Mouse (Mus musculus) cerebellum, adult 11 months (tissue): ENCODE data around the gene Wnt7a.
A peak's percentile ranks its signal among the peaks of the same experiment; 100 is the strongest.

Experiments
- DNase-seq: peaks from one replicate; pipeline ENCODE4 v3.0.0; 2022

Wnt7a gene

DNA sequence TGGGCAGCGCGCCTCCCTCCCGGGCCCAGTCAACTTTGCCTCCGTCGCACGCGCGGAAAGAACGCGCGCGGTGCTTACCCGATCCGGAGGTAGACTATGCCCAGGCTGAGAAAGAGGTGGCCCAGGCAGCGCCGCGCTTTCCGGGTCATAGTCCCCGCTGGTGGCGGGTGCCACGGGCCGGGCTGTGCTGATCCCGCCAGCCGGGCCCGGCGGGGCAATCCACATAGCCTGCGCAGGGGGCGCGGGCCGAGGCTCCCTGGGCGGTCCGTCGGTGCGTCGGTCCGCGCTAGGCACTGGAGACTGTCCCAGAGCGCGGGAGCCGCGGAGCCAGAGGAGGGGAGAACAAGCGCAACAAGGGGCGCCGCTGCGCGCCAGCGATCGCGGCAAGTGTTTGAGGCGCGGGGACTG lies at the start of gene Wnt7a:
Gene Wnt7a (minus strand): TSS at position 403 of the 408 bp plus-strand sequence.
- DNase-seq: peak; percentile 66

DNA sequence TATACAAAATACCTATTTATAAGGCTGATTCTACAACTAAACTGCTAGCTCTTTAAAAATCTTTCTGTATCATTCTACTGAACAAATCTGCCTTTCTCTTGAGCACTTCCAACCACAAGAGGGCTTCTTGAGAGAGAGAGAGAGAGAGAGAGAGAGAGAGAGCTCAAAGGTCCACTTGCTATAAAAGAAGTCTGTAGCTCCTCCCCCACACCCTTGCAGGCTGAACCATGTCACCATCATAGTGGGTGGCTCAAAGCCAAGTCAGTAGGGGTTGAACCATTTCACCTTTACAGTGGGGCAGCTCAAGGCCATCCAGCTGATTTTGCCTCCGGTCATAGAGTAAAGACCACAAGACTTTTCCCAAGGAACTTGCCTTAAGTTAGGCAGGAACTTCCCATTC lies 48.3 kb upstream of the Wnt7a start:
- DNase-seq: no peak

DNA sequence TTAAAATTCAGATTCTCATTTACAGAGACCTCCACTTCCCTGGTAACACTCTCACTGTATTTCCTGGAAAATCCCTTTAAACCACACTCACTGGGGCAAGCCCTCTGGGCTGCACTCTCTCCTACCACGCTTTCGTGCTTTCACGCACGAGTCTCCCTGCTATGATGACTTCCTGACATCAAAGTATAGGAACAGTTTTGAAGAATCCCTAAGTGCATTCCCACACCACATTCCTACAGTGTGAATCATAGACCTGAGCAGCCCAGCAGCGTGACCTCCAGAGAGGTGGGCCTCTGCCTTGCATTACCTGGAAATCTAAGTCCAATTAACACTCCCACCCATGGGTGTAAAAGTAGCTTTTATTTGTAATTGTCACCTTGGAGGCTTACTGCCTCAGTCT lies 43.4 kb upstream of the Wnt7a start:
- DNase-seq: no peak

DNA sequence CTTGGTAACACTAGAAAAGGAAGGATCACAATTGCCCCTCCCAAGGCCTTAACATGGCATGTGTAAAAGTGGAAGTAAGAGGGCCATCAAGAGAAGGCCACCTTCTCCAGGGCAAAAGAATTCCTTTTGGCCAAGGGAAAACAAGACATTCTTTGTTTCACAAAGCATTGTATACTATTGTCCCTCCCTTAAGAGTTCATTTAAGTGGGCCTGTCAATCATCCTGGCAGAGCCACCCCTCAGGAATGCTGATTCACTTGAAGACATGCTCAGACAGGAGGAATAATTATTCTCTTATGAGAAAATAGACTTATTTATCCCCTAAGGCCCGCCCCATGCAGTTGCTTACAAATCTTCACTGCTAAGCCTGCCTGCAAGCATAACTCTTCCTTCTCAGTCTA lies 40.9 kb upstream of the Wnt7a start:
- no peak for DNase-seq

DNA sequence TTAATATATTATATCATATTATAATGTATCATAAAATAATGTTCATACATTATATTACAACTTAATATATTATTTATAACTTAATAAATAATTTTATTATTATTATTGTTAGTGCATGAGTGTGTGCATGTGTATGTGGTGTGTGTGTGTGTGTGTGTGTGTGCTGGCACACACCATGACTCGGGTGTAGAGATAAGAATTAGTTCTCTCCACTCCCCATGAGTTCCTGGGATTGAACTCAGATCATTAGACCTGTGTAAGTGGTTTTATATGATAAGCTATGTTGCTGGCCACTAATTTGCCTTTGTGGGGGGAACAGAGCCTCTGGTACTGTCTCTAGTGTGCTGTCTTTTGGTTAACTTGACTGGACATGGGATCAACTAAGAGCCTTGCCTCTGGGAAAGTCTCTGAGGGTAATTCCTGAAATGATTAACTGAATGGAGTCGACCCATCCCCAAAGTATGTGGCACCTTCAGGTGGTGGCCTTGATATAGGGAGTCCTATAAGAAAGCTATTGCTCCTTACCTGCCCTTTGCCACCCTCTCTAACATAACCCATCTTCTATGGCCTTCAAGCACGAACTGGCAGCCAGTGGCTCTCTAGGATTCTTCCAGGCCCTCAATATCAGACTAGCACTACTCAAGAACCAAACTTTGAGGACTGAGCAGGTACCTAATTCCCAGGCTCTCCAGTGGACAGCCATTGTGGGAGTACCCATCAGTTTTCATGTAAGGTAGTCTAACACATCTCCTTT lies 38.5 kb upstream of the Wnt7a start:
- no peak for DNase-seq

DNA sequence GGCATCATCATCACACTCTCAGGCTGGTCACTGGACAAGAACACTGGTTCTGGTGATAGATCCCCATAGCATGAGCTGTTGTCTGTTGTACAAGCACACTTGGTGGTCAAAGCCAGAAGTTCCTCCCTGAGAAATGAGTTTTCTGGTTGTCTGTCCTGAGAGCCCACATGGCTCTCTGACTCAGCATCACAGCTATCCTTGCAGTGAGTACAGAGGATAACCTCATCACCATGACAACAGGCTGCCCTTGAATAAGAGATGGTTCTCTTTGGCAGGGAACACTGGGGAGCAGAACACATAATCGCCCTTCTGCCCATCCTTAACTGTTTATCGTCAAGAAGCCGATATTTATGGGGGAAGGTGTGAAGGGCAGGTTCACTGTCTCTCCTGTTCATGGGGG lies 34.2 kb upstream of the Wnt7a start:
- DNase-seq: no peak

DNA sequence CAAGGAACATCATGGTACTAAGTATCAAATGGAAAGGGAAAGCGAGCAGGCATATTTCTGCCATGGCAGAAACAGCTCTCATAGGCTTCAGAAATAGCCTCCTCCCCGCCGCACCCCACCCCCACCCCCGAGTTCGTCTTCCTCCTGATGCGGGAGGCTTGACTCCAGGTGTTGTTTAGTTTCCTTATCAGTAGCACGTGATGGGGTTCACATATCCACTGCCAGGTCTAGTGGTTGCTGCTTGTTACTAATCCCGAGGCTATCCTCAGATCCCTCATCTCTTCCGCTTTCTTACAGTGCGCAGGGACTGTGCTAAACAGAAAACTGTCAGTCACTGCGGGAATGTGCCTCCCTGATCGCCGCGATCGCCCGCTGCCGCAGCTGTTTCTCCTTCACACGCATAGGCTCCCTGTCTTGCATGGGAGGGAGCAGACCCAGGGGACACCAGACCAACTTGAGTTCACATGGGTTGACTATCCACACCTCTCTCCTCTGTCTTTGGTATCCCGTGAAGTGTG lies 30.0 kb upstream of the Wnt7a start:
- no peak for DNase-seq

DNA sequence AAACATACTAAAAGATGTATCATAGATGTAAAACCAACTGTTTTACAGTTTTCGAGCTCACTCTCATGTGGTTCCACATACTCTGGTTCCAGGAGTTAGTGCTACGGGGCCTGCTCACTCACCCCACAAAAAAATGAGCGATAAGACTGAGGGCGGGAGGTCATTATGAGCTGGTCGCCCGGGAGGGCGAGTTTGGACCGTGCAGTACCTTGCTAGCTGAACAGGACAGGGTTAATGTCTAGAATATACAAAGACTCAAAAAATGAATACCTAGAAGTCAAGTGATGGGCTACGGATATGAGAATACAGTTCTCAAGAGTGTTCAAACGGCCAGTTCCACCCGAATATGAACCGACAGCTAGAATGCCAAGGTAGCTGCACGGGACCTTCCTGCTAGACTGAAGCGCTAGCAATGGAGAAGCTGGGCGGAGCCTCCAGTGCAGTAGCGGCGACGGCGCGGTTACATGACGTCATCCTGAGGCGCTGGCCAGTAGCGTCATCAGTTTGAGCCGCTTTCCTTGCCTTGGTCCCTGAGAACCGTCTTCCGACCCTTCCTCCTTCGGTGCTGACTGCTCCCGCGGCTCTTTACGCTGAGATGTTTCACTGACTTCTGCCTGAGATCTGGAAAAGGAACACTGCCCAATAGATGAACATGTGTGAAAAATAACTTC lies 29.4 kb upstream of the Wnt7a start:
- DNase-seq: peak; percentile 95

DNA sequence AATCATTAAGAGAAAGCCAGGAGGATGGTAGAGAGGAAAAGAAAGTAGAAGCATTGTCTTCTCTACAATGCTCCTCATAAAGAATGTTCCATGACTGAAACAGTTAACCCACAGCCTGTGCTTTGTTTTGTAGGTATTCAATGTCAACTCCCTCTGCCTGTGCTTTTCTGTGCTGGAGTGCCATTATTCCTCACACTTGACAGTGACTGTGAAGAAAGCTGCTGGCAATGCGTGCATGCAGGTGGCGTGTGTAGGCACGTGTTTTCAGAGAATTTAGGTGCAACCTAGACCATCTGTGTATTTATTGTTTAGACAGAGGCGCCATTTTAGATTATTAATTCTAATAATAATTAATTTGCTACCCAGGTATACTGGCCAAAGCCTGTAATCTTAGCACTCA lies 13.0 kb upstream of the Wnt7a start:
- no peak for DNase-seq

DNA sequence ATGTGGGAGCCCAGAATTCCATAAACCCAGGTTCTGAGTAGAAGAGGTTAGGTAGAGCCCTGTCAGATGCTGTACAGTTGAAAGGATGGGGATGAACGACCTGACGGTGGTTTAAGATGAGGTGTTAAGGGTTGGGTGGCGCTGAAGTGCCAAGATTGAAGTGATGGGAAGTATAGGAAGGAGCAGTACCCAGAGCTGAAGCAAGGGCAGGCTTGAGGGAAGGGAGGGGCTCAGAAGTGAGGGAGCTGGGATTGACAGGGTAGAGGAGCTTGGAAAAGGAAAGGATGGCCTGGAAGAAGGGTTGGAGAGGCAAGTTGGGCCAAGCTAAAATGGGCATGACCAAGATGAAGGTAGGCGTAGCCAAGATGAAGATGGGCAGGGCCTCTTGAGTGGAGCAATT lies 10.5 kb upstream of the Wnt7a start:
- no peak for DNase-seq

DNA sequence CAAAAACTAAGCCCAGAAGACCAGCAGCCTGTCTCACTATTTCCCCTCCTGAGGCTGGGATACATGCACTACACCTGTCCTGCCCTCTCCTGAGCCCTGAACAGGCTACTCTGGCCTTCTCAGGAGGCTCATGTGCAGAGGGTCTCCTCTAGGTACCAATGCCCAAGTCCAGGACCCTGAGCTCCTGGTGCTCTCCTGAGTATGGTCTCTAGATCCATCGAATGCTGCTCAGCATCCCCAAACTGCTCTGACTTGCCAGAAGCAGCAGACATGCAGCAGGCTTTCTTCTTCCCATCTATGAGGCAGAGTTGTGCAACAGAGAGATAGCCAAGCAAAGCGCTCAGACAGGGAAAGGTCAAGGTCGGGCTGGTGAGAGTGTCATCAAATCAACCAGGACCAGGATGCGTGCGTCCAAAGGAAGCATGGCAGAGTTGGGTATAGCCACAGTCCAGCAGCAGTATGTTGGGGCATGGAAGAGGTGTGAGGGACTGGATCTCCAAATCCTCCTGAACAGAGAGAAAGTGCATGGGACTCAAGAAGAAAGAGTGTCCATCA lies 6.2 kb upstream of the Wnt7a start:
- no peak for DNase-seq

DNA sequence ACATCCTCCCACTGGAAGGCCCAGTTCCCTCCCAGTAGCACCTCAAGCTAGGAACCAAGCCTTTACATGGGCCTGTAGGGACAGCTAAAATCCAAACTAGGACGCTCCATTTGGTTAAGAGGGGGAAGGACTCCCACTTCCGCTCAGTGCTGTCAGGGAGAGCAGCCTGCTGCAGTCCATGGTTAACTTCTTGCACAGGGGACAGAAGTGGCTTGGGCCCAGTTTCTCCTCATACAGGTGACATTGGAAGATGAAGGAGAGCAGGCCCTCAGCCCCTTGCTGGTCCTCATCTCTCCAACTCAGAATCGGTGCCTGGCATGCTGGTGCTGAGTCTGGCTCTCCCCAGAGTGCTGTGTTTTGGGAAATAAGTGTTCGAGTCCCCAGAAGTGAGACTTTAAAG lies 5.0 kb upstream of the Wnt7a start:
- DNase-seq: no peak

DNA sequence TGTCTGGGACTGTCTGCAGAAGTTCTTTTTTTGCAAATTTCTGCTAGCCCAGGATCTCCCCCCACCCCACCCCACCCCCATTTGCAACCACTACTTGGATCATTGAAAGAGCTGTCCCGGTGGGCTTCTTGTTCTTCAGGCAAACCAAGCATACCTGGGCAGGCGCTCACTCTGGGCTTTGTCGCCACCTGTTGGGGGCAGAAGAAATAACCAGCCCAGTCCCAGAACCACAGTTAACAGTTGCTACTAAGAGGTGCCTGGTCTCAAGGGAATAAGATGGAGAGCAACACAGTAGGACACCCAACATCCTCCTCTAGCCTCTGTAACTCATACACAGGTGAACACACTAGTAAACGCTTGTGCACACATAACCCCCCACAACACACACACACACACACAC lies 3.7 kb upstream of the Wnt7a start:
- DNase-seq: peak; percentile 43

DNA sequence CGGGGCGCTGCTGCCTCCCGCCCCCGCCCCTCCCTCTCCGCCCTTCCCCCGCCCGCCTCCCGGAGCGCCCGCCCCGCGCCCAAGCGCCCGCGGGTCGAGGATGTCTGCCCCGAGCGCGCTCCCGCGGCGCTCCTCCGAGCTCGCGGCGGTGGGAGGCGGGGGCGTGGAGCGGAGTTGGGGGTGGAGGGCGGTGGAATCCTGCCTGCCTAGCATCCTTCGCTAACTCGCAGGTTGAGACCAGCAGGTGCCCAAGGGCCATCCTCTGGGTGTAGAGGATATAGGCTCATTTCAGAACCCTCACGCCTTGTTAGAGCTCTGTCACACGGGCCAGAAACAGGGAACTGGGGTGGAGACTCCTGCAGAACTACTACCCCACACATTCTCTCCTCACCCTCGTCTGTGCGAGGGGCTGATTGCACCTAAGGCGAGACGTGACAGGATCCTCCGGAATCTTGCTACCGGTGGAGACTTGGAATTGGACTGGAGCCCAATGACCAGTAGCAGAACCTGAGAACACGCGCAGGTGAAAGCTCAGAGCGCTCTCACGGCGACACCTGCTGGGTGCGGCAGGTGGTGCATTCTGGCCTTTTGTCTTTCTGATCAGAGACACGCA lies 312 bp upstream of the Wnt7a start:
- DNase-seq: peak; percentile 93

DNA sequence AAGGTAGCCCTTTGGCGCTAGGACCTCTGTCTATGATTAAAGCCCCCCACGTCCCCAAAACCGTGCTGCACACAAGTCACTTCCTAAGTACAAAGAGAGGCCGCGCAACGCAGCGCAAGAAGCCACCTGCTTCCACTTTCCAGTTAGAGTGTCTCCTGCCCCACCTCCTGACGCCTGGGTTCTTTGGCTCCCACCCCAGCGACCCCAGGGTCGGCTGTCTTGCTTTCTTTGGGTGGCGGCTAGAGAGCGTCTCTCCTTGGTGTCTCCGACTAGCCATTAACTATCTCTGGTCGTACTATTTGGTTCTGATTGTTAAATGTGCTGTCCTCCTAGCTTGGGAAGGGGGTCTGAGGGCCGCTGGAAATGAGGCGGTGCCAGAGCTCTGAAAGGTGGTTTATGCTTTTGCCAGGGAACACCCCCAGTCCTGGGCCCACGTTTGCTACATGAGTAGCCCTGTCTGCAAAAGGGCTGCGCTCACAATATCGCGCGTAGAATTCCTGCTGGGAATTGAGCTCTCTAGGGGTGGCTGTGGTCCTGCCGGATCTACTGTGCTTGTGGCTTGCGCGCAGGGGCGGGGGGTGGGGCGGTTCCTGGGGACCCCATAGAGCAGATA lies 889 bp downstream of the Wnt7a start:
- DNase-seq: peak; percentile 42

DNA sequence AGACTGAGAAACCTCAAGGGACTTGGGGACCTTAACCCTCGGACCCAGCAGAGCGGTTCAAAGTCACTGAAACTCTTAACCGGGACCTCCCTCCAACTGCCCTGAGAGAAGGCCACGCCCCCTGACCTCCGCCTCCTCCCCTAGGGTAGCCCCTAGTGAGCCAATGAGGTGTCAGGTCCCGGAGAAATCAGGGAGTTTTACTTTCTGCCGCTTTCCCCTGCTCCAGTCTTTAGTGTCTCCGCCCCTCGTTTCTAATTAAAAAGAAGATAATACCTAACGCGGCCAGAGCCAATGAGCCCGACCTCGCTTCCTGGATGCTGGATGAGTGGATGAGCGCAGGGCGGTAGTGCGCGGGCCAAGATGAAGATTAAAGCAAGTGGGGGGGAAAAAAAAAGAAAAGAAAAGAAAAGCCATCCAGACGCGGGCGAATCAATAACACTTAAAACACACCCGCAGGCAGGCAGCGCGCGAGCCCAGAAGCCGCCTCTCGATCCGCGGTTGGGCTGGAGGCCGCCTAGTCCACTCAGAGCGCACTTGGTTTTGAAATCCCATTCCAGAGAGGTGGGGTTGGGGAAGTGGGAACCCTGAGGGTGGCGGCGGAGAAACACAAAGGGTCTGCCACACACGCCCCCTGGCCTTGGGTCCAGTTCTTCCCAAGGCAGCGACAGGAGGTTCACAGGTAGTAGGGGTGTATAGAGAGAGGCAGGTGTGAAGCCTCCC lies 1.6 kb downstream of the Wnt7a start:
- peak; percentile 67 for DNase-seq

DNA sequence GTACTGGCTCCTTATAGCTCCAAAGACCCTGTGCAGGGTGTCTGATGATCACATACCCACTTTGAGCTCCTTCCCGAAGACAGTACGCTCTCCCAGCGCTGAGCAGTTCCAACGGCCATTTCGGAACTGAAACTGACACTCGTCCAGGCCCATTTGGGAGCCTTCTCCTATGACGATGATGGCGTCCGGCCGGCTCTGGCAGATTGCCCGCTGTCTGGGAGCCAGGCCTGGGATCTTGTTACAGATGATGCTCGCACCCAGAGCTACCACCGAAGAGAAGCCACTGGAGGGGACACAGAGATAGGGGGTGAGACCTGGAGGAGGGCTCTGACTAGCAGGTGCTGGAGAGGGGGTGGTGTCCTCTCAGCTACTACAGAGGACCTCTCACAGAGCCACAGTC lies 2.5 kb downstream of the Wnt7a start:
- peak; percentile 80 for DNase-seq

DNA sequence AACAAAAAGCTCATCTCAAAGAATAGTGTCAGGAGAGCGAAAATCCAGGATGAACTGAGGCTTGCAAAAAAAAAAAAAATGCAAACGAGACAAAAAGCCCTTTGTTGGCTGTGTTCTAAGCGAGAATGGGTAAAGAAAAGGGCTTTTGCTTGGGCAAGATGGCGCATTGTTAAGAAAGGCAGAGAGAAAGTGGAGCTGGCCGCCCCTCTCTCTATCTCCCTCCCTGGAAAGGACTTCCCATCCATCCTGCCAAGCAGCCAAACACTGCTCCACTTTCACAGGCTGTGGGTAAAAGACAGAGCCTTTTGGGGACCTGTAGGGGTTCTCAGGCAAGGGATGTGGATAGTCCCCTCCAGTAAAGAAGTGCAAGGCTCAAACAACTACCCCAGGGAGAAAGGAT lies 9.6 kb downstream of the Wnt7a start:
- peak; percentile 4 for DNase-seq

DNA sequence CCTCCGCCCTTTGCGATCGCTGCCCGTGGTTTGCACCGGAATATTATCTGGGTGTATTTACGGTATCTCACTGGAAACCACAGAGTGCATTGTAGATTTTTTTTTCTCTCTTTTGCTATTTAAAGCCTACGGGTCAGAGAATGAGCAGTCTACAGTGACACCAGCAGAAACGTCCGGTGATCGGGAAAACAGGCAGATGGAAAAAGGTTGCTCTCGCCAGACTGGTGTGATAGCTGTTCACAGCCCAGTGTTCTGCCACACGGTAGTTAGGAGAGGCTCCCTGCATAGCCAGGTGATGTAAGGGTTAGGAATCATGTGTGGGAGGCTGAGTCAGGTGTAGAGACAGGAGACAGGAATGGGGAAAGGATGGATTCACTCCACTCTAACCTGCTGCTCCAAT lies 10.6 kb downstream of the Wnt7a start:
- DNase-seq: no peak

DNA sequence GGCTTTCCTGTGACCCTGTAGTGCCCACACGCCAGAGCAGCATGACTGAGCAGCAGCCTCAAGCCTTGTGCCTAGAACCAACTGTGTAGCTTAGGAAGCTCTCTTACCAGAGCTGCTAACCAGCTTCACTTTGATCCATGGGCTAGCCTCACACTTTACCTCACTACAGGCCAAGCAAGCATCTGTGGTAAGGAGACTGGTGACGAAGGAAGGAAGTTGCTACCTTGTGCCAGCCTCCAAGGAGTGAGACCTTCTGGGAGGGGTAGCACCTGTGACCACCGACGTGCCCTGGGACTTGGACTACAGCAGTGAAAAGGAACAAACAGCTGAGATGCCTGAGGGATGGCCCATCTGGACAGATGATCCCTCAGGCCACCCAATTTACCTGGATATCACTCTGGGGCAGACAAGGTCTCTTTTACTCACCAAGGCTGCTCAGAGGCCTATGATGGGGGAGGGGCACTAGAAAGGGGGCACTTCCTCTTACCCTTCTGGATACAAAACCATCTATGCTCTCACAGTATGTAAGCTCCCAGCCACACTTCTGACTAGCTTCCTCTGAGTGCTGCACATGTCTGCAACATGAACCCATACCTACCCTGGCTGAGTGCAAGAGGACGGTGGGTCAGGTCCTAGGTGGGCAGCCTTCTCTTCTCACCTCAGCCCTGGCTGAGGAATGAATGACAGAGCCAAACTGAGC lies 18.5 kb downstream of the Wnt7a start:
- DNase-seq: no peak

DNA sequence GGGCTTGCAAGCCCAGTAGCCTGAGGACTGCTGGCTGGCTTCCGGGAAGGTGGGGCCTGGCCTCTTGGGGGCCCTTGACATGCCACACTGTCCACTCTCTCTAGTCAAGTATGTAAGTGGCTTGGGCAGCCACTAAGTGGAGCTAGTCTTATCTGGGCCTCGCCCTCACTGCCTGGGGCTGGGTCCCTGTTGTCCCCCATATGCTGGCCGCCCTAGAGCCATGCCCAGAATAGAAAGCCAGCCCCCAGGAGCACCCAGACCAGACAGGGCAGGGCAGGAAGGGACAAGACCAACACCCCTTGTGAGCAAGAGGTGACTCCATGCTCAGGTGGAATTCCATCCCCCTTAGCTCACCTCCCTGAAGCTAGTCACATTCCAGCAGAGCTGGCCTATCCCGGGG lies 22.0 kb downstream of the Wnt7a start:
- DNase-seq: no peak

DNA sequence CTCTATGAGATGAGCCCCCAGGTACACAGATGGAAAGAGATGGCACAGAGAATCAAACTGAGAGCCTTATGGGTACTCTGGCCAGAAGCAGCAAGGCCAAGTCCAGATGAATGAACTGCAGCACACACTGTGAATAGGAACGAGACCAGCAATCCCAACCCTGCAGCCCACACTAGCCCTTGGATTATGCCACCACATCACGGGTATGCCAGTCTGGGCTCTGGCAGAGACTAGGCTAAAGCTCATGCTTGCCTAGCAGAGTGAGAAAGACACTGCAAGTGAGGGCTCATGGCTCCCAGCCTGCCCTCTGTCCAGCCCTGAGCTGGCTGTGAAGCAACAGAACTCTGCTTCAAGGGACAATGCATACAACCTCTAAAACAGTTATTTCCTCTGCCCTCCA lies 26.7 kb downstream of the Wnt7a start:
- no peak for DNase-seq
